Mouse (Mus musculus): Measurements from ENCODE around the gene Ptpn1.

DNA sequence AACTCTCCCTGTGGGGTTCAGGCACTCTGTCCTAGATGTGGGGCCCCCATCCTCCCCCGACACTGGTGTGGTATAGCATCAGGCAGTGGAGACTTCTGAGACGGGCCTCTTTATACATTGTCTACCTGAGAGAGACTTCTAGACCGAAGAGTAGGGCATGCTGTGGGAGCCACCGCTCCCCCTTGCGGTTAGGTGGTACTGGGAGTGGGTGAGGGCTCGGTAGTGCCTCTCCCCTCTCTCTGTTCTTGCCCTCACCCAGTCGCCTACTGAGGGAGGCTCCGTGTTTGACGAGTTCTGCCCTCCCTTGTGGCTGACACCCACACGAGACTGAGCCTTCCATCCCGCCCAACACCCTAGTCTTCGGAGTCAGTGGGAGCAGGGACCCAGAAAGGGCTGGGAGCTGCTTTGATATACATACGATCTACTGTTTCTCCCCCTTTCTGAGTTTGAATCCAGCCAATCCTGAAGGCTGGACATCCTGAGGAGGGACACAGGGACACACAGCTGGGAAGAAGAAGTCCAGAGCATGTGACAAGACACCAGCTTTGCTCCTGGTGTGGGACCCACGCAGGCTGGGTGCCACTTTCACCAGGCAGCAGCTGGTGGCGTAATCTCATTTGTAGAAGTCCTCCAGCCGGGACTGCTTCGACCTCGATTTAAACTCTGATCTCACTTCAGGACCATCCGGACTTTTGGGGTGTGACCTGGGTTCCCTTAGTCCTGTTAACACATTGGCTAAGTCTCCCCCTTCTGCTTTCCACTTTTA lies 64.2 kb downstream of the Ptpn1 start:
- no peak for TF ChIP-seq CTCF (IDR thresholded peaks at IDR 0.05; ENCODE audit: borderline replicate concordance, extremely low read depth, insufficient read depth, insufficient read length)
- no peak for TF ChIP-seq POLR2A (IDR thresholded peaks at IDR 0.05; ENCODE audit: borderline replicate concordance, extremely low read depth, insufficient read depth, insufficient read length, poor library complexity, severe bottlenecking)
